ENCODE assay signal across 10 mouse cellular contexts in genomic region chr6:85409003-85409402, GRCm38 (mm10). TPM values are rescaled to one million over a fixed set of nuclear protein-coding genes. Genes with fewer than 3 reads are reported as not detected.
DNase-seq lines count a peak whose midpoint lies in the region; ATAC-seq and TF ChIP-seq lines count a peak whose summit lies in the region.
"Had no signal": no experiment of that assay in that cellular context is flagged by ENCODE, and none has a peak within 500 bp of the region (broad histone marks: within the 10 kb centered on the region; RNA-seq: fewer than 3 reads in every experiment).

No protein-coding gene starts in this region.

- no peak overlapping the region for H3K9ac ChIP-seq in limb, embryonic 11.5 days (ENCODE audit: low read length)
- peak overlapping the region; percentile 46; the same call in 1 of the 2 replicates for H3K9ac ChIP-seq in stomach, embryonic 16.5 days (ENCODE audit: low read length)

- H3K4me3 ChIP-seq in gastrocnemius, adult 2 months = 0 out of 2 replicates have a peak overlapping the region, but pooled peaks have one; percentile 11
- no peak overlapping the region for H3K4me3 ChIP-seq in limb, embryonic 11.5 days (ENCODE audit: low read depth, low read length)
- peak overlapping the region; percentile 0; the same call in 1 of the 2 replicates for H3K4me3 ChIP-seq in stomach, embryonic 16.5 days (replicated peaks; ENCODE audit: low read length)

- intact Hi-C loops in gastrocnemius, adult 2 months (cut with DNase I) = no loop called here

- H3K4me2 ChIP-seq in limb, embryonic 11.5 days (ENCODE audit: low read depth, severe bottlenecking) = peak overlapping the region; percentile 18
- peak overlapping the region; percentile 37 for H3K4me2 ChIP-seq in stomach, embryonic 16.5 days (ENCODE audit: low read depth, low read length)

- no peak for ATAC-seq in limb, embryonic 11.5 days (ENCODE audit: insufficient number of reproducible peaks, low FRiP score, low TSS enrichment, low read depth)
- ATAC-seq in stomach, embryonic 16.5 days (ENCODE audit: insufficient read depth, low FRiP score) = no peak

- H3K9me3 ChIP-seq in limb, embryonic 11.5 days (ENCODE audit: control insufficient read depth, low read length) = no peaks in the 10 kb centered on the region
- H3K9me3 ChIP-seq in stomach, embryonic 16.5 days (replicated peaks; ENCODE audit: control insufficient read depth, low read length) = no peaks in the 10 kb centered on the region

- H3K36me3 ChIP-seq in limb, embryonic 11.5 days (ENCODE audit: control insufficient read depth, insufficient read depth, low read length) = no peaks in the 10 kb centered on the region
- no peaks in the 10 kb centered on the region for H3K36me3 ChIP-seq in stomach, embryonic 16.5 days (ENCODE audit: control insufficient read depth, insufficient read depth, low read length)

- under 1% methylated on average over 30 of the region's 31 CpGs for WGBS in limb, embryonic 11.5 days
- WGBS in stomach, embryonic 16.5 days = 4% methylated on average over 31 of the region's 31 CpGs

- H3K27ac ChIP-seq in gastrocnemius, adult 2 months = no peak overlapping the region
- no peak overlapping the region for H3K27ac ChIP-seq in limb, embryonic 11.5 days (replicated peaks; ENCODE audit: low read depth, low read length)
- no peak overlapping the region for H3K27ac ChIP-seq in stomach, embryonic 16.5 days (ENCODE audit: low read length)

- peaks cover 43% of the 10 kb centered on the region for H3K27me3 ChIP-seq in limb, embryonic 11.5 days (ENCODE audit: control insufficient read depth, insufficient read depth, low read length)
- H3K27me3 ChIP-seq in stomach, embryonic 16.5 days (ENCODE audit: control insufficient read depth, insufficient read depth, low read length) = peaks cover 28% of the 10 kb centered on the region

- 0 out of 2 replicates have a peak, but pooled peaks cover 3% of the 10 kb centered on the region for H3K4me1 ChIP-seq in limb, embryonic 11.5 days (ENCODE audit: control insufficient read depth, insufficient read depth, low read length)
- no peaks in the 10 kb centered on the region for H3K4me1 ChIP-seq in stomach, embryonic 16.5 days (ENCODE audit: control insufficient read depth, insufficient read depth, low read length)

- no peak for TF ChIP-seq CTCF in gastrocnemius, adult 2 months (IDR thresholded peaks at IDR 0.05)

- DNase-seq in gastrocnemius, adult 2 months = no peak
- DNase-seq in gastrocnemius, adult 8-10 months (ENCODE audit: low spot score in 2 of 2) = no peak
- peak; percentile 19 for DNase-seq in right cerebral cortex, postnatal 14 days
- DNase-seq in right cerebral cortex, adult 2 months (ENCODE audit: low spot score in 2 of 2) = no peak
- DNase-seq in limb, embryonic 11.5 days (ENCODE audit: low spot score) = peak; percentile 42
- no peak for DNase-seq in right cerebral cortex, postnatal 25 days
- no peak for DNase-seq in adrenal gland, adult 18-20 months (ENCODE audit: low spot score in 2 of 2)

RNA-seq across cellular contexts. Expression of gene Noto, which starts 14.7 kb away (rescaled TPM):
- total RNA-seq in gastrocnemius, adult 2 months (2021) = not detected
- total RNA-seq in gastrocnemius, adult 8-10 months (2022) = not detected
- polyA plus RNA-seq in limb, embryonic 11.5 days (2014; fragmentation: Nextera tagmentation; extraction: Ambion mirVana) = not detected in 2 replicates
- polyA plus RNA-seq in stomach, embryonic 16.5 days (2015; fragmentation: Nextera tagmentation; extraction: Ambion mirVana) = not detected in 2 replicates
- total RNA-seq in adrenal gland, adult 18-20 months (2021) = not detected
- total RNA-seq: left cerebral cortex, postnatal 10 days had no signal
- polyA plus RNA-seq: spleen, adult 2 months had no signal

RNA-seq across cellular contexts. Expression of gene Smyd5, which starts 22.8 kb away (rescaled TPM):
- total RNA-seq in gastrocnemius, adult 2 months (2021) = 1 to 10 TPM; 8.6 TPM
- total RNA-seq in gastrocnemius, adult 8-10 months (2022) = 1 to 10 TPM; 8.4 to 9.6 (median 8.4) TPM
- polyA plus RNA-seq in limb, embryonic 11.5 days (2014; fragmentation: Nextera tagmentation; extraction: Ambion mirVana) = 60.4 and 61.8 TPM in 2 replicates
- polyA plus RNA-seq in stomach, embryonic 16.5 days (2015; fragmentation: Nextera tagmentation; extraction: Ambion mirVana) = 41.6 and 43.1 TPM in 2 replicates
- total RNA-seq in adrenal gland, adult 18-20 months (2021) = 10 to 100 TPM; 39.8 to 43.2 TPM

RNA-seq across cellular contexts. Expression of gene Rab11fip5, which starts 34.6 kb away (rescaled TPM):
- 10 to 100 TPM; 24.2 to 28.2 TPM for total RNA-seq in gastrocnemius, adult 2 months (2021)
- 10 to 100 TPM; 23.8 to 35.6 (median 30.0) TPM for total RNA-seq in gastrocnemius, adult 8-10 months (2022)
- polyA plus RNA-seq in limb, embryonic 11.5 days (2014; fragmentation: Nextera tagmentation; extraction: Ambion mirVana) = 3.1 and 3.4 TPM in 2 replicates
- polyA plus RNA-seq in stomach, embryonic 16.5 days (2015; fragmentation: Nextera tagmentation; extraction: Ambion mirVana) = 10.1 and 10.2 TPM in 2 replicates
- 10 to 100 TPM; 26.1 to 29.2 TPM for total RNA-seq in adrenal gland, adult 18-20 months (2021)

RNA-seq across cellular contexts. Expression of gene Cct7, which starts 42.3 kb away (rescaled TPM):
- 100 to 1,000 TPM; 127 to 135 TPM for total RNA-seq in gastrocnemius, adult 2 months (2021)
- 100 to 1,000 TPM; 139 to 146 (median 144) TPM for total RNA-seq in gastrocnemius, adult 8-10 months (2022)
- polyA plus RNA-seq in limb, embryonic 11.5 days (2014; fragmentation: Nextera tagmentation; extraction: Ambion mirVana) = 706 and 718 TPM in 2 replicates
- polyA plus RNA-seq in stomach, embryonic 16.5 days (2015; fragmentation: Nextera tagmentation; extraction: Ambion mirVana) = 415 and 427 TPM in 2 replicates
- total RNA-seq in adrenal gland, adult 18-20 months (2021) = 100 to 1,000 TPM; 282 to 319 TPM

RNA-seq across cellular contexts. Expression of gene Pradc1, which starts 42.8 kb away (rescaled TPM):
- 10 to 100 TPM; 14.8 to 15.9 TPM for total RNA-seq in gastrocnemius, adult 2 months (2021)
- total RNA-seq in gastrocnemius, adult 8-10 months (2022) = 10 to 100 TPM; 14.5 to 17.2 (median 16.6) TPM
- polyA plus RNA-seq in limb, embryonic 11.5 days (2014; fragmentation: Nextera tagmentation; extraction: Ambion mirVana) = 19.6 and 20.9 TPM in 2 replicates
- polyA plus RNA-seq in stomach, embryonic 16.5 days (2015; fragmentation: Nextera tagmentation; extraction: Ambion mirVana) = 39.1 and 39.4 TPM in 2 replicates
- 10 to 100 TPM; 12.5 to 16.8 TPM for total RNA-seq in adrenal gland, adult 18-20 months (2021)

Comparison
In these comparisons a context has a peak if more than half of its experiments do, and no peak if none do; other contexts are left out.
1. DNase-seq: peak in right cerebral cortex, postnatal 14 days (single experiment) and limb, embryonic 11.5 days (single experiment); none in gastrocnemius, adult 2 months (single experiment), gastrocnemius, adult 8-10 months (0 of 2), right cerebral cortex, adult 2 months (0 of 2), right cerebral cortex, postnatal 25 days (single experiment) and adrenal gland, adult 18-20 months (0 of 2).